Mouse (Mus musculus) layer of hippocampus, adult 9-11 months (tissue): ENCODE measurements around the gene Tmem212.
"Not testable (repeated sequence)": the region's sequence is repeated elsewhere in the genome, so short reads cannot be mapped to it uniquely, and the experiment has no call there.

Experiments
- DNase-seq: peaks from one replicate; pipeline ENCODE4 v3.0.0; 2022

The Tmem212 gene

DNA sequence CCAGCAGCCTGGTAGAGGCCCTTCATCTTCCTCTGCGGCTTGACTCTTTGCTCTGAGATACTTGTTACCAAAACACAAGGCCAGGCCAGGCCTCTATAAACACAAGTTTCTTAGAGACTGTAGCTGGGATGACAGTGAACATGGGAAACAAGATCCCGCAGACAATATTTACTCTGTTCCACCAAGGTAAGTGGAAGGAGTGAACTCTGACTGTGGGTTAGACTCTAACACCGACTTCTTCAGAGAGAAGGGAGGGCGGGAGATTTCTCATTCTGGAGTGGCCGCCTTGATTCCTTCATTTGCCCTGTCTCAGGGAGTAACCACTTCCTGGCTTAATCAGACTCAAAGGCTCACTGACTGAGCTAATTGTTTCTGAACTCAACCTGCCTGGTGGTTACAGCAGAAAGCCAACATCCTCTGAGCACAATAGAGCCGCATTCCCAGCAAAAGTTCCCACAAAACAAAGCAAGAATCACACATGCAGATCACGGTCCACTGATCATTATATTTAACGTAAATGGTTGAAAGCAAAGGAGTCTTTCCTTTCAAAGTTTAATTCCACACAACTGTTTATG lies at the start of gene Tmem212:
Gene Tmem212 (minus strand): TSS at position 51 of the 575 bp plus-strand sequence.
- no peak for DNase-seq

- not testable (repeated sequence) for DNase-seq
These were observed 49.2 kb upstream of the Tmem212 start for GRCm38 (mm10) chr3:27945397-27945796.

- no peak for DNase-seq
These were observed 46.8 kb upstream of the Tmem212 start for GRCm38 (mm10) chr3:27942991-27943390.

DNA sequence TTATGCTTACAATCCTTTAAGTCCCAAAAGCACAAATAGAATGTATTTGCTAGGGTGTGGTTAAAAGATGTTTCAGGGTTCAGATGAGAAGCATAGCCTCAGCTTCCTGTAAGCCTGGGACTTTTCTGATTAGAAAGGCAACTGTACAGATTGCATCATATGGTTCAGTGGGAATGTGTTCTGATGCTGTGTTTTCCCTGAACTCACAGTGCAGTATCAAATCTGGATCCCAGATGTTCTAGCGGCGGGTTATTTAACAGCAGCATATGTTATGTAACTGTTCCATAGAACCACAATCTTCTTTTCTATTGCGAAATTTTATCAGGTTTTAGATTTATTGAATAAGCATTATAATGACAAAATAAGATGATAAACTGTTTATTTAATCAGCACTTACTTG lies 45.5 kb upstream of the Tmem212 start:
- DNase-seq = no peak

- peak; percentile 82 for DNase-seq
These were observed 42.5 kb upstream of the Tmem212 start, which contains the start of gene Pld1 for GRCm38 (mm10) chr3:27938381-27939323. Gene Pld1 (plus strand): TSS chr3:27938695.

GRCm38 (mm10) chr3:27937144-27938110 lies 41.3 kb upstream of the Tmem212 start:
- no peak for DNase-seq

DNA sequence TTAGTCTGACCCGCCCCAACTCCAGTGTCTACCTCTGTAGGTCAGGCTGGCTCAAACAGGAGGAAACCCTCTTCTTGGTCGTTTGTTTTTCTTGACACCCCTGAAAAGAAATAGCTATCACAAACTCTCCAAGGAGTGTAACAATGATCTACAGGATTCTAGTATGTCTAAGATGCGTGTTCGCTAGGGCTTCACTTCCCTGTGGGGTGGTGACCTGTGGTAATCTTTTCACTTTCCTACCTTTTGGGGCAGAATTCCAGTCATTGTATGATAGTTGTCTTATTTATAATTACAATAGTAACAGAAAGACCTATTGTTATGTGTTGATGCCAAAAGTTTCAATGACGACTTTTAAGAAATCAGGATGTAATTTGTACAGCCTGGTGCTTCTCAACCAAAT lies 40.6 kb upstream of the Tmem212 start:
- no peak for DNase-seq

DNA sequence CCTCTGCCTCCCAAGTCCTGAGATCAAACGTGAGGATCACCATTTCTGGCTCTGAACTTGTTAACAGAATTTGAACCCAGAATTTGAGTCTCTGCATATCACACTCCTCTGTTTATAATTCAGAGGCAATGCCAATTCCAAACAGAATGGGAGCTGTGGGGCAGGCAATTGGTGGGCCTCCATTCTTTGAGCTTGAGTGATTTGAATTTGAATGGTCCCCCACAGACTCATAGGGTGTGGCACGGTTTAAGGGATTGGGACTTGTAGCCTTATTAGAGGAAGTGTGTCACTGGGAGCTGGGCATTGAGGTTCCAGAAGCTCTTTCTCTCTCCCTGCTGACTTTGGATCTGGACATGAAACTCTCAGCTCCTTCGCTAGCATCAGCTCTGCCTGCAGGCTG lies 39.5 kb upstream of the Tmem212 start:
- DNase-seq = no peak

- DNase-seq = no peak
These were observed 36.2 kb upstream of the Tmem212 start for GRCm38 (mm10) chr3:27932391-27932790.

DNA sequence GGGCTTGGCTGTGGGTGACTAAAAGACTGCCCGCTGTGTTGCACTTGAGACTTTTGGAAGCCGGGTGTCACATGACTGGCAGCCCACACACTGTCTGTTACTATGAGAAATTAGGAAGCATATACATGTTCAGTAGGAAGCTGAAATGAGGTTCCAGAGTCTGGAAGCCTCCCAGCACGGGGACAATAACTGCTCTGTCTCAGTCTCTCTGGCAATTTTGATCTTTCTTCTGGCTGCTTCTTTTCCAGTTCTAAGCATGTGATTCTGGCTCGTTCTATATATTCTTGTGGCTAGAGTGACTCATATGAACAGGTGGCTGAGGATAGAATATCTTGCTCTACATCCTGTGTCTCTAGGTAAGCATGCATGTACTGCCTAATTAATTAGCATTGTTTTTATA lies 33.1 kb upstream of the Tmem212 start:
- no peak for DNase-seq

DNA sequence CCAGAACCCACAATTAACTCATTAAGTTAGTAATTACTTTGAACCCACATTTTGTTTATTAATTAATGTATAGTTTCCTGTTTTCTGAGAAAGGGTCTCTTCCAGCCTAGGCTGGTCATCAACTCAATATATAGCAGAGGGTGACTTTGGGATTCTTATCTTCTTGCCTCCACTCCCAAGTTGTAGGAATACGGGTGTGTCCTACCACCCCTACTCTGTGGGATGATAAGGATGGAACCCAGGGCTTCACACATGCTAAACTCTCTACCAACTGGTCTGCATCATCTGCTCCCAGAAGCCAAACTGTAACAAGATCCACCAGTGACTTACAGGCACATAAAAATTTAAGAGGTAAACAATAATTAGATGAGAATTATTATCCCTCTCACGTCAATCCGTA lies 27.9 kb upstream of the Tmem212 start:
- DNase-seq = no peak

DNA sequence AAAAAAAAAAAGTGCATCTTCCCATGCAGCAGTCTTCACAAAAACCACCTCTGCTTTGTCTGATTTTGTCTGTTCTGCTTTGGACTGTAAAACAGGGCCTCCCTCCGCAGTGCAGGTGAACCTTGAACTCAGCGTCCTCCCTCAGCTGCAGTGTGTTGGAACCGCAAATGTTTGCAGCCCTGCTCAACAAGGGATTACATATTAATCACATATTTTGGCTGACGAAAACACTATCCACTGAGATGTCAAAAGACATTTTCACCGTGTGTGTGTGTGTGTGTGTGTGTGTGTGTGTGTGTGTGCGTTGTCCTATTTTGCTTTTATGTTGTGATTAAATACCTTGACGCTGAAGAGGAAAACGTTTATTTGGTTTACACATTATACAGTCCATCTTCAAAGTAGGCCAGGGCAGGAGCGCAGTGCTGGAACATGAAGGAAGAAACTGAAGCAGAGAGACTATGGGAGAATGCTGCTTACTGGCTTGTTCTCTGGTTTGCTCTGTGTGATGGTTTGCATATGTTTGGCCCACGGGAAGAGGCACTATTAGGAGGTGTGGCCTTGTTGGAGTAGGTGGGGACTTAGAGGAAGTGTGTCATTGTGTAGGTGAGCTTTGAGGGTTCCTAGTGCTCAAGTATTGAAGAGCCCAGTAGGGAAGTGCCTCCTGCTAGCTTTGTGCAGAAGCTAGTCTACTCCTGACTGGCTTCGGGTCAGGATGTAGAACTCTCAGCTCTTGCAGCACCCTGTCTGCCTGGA lies 25.3 kb upstream of the Tmem212 start:
- no peak for DNase-seq

- no peak for DNase-seq
These were observed 22.7 kb upstream of the Tmem212 start for GRCm38 (mm10) chr3:27918656-27919436.

DNA sequence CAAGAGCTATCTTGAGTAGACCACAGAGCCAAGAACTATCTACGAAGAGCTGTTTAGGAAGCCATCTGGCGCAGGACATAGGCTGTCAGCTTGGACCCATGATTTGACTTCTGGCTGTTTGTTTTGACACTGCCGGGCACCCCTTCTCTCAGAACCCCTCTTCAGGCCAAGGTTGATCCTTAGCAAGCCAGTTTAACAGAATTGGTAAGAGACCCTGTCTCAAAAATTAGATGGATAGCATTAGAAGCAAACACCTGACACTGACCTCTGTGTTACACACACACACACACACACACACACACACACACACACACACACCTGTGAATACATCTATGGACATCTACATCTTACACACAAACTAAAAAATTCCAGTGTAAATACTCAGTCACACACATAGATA lies 12.8 kb upstream of the Tmem212 start:
- DNase-seq = no peak

DNA sequence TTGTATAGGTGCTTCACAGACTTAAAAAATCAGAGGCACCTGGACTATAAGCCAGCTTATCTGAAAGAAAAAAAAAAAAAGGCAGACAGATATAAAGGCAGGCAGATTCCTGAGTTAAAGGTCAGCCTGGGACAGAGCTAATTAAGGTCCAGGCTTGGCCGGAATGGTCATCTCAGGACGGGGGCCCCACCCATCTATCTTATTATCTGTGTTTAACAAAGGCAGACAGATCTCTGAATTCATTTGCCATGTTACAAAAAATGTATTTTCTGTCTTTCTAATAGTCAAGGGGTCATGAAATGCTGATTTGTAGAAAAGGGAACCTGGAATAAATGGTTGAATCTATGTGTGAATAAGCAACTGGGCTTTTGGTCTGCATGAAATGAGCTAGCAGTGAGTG lies 12.1 kb upstream of the Tmem212 start:
- no peak for DNase-seq

DNA sequence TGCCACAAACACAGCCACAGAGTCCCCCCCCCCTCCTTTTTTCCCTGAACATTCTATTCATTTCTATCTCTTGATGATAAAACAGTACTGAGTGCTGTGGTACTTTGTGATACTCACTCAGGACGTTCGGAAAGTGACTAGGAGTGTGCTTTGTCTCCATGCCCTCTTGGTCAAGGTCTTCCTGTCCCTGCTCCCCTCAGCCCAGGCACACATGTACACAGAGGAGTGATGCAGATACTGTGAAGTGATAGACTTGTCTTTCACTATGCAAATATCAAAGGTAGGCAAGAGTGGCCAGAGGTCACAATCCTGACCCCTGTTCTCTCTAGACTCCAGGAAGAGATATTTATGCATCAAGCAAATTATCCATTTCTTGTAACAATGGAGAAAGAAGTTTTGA lies 11.1 kb upstream of the Tmem212 start:
- DNase-seq = no peak

GRCm38 (mm10) chr3:27906647-27907209 lies 10.6 kb upstream of the Tmem212 start:
- DNase-seq = no peak

DNA sequence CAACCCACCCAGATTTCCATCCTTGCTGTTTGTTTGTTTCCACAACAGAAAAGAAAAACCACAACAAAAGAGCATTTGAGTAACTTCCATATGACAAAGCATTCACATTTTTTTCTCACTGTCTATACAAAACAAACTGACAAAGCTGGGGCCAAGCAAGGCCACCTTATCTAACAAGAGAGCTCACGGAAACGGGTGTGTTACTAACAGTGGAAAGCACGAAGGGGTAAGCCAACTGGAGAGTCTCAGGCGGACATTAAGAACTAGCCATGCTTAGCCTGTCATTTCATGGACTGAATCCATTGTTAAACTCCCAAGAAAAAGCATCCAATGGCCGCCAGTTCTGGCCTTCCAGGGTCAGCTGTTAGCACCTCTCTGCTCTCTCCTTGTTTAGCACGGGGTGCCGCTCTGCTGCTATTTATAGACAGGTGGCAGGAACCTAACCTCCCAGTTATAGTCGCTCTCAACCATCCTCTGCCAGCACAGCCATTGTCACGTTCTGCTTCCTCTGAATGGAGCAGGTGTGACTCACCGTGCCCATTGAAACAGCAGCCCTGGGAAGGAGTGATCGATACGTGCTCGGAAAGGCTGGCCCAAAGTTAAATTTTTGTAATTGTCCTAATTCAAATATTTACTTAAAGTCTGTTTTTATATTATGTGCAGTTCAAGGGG lies 8.6 kb upstream of the Tmem212 start:
- no peak for DNase-seq

DNA sequence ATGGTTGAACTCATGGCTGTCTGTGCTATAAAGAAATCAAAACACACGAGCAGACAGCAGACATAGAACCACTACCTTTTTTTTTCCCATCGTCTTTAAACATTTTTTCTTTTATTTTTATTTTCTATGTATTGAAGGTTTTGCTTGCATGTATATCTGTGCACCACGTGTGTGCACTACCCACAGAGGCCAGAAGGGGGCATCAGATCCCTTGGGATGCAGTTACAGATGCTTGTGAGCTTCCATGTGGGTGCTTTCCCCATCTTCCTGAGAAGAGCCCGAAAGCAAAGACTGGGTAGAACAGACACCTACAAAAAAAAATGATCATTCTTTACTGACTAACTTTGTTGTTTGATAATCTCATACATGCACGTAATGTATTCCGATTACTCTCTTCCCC lies 5.7 kb upstream of the Tmem212 start:
- no peak for DNase-seq

DNA sequence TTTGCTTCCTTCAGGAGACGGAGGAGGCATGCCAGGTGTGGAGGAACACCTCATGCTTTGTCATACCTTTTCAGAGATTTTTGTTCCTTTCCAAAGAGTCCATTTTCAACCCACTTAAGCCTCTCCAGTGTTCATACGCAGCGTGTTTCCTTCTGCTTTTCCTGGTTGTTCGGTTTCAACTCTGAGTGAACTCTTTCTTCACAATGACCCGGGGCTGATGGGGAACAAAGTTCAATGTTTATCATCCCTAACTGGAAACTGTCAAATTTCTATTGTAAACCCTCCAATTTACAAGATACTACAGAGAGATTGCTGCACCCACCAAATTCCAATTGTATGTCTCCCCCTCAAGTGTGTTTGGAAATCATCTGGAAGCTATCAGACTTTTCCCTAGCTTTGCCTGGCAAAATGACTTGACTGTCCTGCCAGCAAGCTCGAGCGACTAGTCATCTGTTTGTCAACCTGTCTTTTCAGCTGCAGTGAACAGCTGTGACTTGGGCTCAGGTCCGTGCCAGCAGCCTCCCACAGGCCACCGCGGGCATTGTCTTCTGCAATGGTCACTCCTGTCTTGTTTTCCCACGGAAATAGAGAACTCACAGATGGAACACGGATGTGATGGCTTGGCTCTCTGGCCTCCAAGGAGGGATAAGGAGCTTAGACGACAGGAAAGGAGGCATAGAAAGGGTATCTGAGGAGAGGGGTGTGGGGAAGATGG lies 3.0 kb upstream of the Tmem212 start:
- DNase-seq = peak; percentile 12
